Mouse (Mus musculus) testis, adult 2 months (tissue): ENCODE data around the gene Bicd2.

Experiments
- CTCF ChIP-seq: fragments of 200-500 bp; IDR thresholded peaks from 2 replicates; pipeline ENCODE4 v1.5.1; 2012; ENCODE audit warnings: low read depth, mild to moderate bottlenecking, inconsistent platforms, low read length, moderate library complexity; ENCODE audit not compliant: control insufficient read depth, insufficient read depth, insufficient replicate concordance
- POLR2A ChIP-seq: fragments of 200-500 bp; IDR thresholded peaks from 2 replicates; pipeline ENCODE4 v1.6.1; 2012; ENCODE audit warnings: low read depth, mild to moderate bottlenecking, inconsistent platforms, low read length, moderate library complexity; ENCODE audit not compliant: control insufficient read depth

GRCm38 (mm10) chr13:49374730-49375129, 33.3 kb downstream of the Bicd2 start:
- TF ChIP-seq POLR2A (no peak), CTCF (no peak)
